Mouse (Mus musculus): ENCODE results near the gene Zfp429.
"Not testable (repeated sequence)": the region's sequence is repeated elsewhere in the genome, so short reads cannot be mapped to it uniquely, and the experiment has no call there.

Zfp429 gene

DNA sequence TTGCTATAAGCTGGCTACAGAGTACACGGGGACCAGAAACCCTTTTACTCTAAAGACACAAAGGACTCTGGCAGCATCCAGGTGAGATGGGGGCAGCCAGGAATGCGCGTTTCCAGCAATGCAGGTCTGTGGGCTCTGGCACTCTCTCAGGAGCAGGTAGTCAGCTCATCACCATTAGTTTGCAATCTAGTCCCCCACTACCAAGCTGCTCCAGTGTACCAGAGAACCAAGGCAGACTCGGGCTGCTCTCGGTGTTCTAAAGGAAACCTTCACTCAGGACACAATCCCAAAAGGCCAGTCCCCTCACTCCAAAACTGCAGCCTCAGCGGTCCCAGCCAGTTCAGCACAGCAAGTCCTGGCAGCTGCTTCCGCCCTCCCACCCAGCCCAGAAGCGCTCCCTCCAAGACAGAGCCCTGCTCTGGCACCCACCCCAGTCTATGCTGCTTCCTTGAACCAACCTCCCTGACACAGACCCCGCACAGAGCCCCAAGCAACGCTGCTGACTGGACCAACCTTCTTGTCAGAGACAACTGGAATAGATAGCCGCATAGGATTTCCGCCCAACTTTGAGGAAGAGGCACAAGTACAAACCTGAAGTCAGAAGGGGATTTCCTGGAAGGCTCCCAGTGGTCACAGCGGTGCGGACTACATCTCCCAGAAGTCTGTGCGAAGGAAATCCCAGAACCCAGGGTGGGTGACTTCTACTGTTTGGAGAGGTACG, at the start of gene Zfp429:
Gene Zfp429 (minus strand): TSS at position 637 of the 721 bp plus-strand sequence.
- in situ Hi-C loops (cut with MboI, MseI) = not testable (repeated sequence)

DNA sequence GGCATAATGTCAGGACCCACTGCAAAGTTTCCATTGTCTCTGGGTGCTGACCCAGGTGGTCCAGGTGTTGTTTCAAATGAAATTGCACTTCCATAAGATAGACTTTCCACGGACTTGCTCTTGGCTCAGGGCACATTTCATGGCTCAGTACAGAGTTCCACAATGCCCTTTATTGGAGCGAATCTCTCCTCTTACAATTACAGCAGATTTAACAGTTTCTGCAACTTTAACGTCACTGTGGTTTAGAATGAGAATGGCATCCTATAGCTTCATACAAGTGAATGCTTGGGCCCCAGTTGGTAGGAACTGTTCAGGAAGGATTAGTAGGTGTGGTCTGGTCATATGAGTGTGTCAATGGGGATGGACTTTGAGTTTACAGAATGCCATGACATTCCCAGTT, 37.5 kb upstream of the Zfp429 start:
- in situ Hi-C loops (cut with MboI, MseI) = not testable (repeated sequence)

DNA sequence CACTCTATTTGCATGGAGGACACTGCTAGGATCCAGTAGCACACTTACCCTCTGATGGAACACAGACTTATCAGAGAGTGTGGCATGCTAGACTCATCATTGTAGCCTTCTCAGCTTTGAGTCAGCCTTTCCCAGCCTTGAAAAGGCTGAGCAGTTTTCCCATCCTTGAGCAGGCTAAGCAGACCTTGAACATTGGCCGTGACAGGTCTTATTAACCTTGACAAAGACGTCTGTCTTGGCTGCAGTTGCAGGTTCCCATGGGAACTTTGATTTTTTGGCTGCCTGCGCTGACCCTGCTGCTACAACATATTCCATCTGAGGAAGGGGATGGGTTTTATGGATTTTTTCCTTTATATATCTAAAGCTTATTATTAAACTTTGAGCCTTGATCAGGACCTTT, 28.5 kb upstream of the Zfp429 start:
- in situ Hi-C loops (cut with MboI, MseI) = no loop called here

DNA sequence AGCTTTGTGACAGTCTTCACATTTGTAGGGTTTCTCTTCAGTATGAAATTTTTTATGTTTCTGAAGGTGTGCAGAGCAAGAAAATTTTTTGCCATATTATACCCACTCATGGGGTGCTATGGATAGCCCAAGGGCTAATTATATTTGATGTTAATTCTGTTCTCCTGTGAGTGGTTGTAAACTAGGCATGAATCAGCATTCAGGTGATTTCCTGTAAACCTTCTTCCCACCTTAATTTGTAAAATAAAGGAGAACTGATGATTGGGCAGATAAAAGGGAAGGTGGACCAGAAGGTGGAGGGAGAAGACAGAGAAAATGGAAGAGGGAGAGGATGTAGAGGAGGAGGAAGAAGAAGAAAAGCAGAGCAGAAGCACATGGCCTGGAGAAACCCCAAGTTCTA, 26.1 kb upstream of the Zfp429 start:
- in situ Hi-C loops (cut with MboI, MseI) = not testable (repeated sequence)

DNA sequence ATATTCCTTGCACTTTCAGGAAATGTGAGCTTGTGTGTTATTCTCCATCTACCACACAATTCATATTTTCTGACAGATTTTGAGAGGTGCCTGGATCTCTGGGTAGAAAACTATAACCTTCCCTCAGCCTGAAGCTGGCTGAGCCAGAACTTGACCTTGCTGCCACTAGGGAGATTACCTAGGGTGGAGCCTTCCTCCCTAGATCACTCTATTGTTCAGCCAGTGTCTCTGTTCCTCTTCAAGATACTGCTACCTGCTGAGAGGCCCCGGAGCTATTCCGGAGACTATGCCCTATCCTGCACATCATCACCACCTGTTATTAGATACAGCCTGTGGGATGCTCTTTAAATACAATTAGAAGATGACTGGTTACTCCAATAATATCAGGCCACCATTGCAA, 22.9 kb upstream of the Zfp429 start:
- in situ Hi-C loops (cut with MboI, MseI) = not testable (repeated sequence)

DNA sequence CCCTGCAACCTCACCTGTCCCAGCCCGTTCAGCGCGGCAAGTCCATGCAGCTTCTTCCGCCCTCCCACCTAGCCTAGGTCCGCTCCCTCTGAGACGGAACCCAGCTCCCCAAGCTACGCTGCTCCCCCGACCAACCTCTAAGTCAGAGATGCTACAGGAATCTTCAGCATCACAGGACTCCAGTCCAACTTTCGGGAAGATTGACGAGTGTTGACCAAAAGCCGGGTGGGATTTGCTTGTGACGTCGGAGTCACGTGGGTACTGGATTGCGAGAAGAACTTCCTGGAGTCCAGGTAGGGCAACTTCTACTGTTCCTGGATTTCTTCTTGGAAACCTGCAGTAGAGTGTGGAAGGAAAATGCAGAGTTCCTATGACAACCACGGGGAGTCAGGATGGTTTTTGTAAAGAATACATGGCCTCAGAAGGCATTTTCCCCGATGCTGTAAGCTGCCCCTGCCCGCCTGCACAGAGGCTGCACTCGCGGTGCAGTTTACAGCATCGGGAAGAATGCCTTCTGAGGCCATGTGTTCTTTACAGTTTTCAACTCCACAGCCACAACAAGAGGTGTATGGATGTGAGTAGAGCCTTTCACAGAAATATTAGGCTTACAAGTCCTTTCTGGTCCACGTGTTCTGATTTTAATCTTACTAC, 21.7 kb upstream of the Zfp429 start, which contains the start of gene Zfp459:
Gene Zfp459 (minus strand): TSS at position 212 of the 651 bp plus-strand sequence.
- in situ Hi-C loops (cut with MboI, MseI) = no loop called here

DNA sequence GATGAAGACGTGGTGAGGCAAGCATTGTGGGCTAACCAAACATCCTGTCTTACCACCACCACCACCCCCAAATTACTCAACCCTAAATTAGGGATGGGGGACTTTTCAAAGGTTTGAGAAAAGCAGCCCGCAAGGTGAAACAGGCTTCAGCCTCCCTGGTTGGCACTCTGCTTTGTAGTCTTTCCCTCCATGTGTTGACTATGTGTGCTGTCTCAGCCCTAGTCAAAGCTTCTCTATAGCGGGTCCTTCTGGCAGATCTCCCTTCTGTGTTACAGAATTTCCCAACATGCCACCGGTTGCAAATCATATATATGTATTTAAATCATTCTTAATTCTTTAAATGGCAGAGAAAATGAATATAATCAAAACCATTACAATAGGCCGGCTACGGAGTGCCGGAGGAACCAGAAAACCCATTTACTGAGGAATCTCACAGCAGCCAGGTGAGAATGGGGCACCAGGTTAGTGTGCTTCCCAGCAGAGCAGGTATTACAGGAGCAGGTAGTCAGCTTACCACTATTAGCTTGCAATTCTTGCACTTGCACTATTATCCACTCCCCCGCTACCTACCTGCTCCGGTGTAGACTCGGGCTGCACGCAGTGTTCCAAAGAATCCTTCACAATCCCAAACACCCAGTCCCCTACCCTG, 21.1 kb upstream of the Zfp429 start:
- in situ Hi-C loops (cut with MboI, MseI) = no loop called here

DNA sequence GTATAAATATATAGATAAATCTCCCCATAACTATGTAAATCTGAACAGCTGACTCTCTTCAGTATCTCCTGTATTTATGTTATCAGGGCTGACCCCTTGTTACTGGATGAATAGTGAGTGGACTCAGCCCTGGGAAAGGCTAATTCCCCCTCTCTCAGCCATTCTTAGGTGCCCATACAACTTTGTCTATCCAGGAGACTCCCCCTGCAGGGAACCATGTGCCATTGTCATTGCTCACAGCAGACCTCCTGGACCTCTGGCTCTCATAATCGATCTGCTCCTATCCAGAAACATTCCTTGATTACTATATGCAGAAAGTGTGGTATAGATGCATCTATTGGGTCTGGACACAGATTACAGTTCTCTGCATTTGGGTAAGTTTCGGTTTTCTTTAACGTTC, 17.2 kb upstream of the Zfp429 start:
- in situ Hi-C loops (cut with MboI, MseI) = no loop called here

DNA sequence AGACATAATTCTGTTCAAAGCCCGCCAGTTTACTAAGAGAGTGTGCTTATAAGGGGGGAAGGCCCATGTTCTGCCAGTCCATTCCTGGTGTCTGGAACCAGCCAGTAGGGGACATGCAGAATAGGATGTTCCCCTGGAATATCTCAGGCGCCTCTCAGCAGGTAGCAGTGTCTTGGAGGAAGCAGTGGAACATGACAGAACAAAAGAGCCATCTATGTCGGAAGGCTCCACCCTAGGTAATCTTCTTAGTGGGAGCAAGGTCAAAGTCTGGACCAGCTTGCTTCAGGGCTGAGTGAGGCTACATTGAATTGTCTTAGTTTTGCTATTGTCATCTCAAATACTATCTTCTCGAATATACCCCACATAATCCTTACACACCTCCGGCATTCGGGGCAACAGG, 16.1 kb upstream of the Zfp429 start:
- in situ Hi-C loops (cut with MboI, MseI) = no loop called here

DNA sequence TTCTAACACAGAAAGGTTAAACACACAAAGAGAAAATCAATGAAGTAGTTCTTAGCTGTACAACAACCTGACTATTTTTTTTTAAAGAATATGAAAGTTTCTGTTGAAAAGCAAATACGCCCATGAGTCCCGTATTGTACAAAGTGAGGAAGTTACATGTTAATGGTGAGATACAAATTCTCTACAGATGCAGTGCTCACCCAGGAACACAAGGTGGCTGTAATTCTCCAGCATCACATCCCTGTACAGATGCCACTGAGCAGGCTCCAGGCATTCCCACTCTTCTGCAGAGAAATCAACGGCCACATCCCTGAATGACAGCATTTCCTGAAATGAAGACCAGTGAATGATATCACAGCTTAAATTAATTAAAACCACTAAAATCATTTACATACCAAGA, 14.0 kb upstream of the Zfp429 start:
- in situ Hi-C loops (cut with MboI, MseI) = not testable (repeated sequence)

DNA sequence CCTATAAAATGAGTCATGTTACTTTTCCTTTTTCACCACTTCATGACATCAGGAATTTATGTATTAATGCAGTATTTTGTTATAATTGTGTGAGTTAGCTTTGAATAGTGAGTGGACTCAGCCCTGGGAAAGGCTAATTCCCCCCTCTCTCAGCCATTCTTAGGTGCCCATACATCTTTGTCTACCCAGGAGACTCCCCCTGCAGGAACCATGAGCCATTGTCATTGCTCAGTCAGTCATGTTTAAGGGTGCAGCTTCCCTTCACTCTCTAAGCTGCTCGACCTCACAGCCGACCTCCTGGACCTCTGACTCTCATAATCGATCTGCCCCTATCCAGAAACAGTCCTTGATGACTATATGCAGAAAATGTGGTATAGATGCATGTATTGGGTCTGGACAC, 23.4 kb downstream of the Zfp429 start:
- in situ Hi-C loops (cut with MboI, MseI) = not testable (repeated sequence)

DNA sequence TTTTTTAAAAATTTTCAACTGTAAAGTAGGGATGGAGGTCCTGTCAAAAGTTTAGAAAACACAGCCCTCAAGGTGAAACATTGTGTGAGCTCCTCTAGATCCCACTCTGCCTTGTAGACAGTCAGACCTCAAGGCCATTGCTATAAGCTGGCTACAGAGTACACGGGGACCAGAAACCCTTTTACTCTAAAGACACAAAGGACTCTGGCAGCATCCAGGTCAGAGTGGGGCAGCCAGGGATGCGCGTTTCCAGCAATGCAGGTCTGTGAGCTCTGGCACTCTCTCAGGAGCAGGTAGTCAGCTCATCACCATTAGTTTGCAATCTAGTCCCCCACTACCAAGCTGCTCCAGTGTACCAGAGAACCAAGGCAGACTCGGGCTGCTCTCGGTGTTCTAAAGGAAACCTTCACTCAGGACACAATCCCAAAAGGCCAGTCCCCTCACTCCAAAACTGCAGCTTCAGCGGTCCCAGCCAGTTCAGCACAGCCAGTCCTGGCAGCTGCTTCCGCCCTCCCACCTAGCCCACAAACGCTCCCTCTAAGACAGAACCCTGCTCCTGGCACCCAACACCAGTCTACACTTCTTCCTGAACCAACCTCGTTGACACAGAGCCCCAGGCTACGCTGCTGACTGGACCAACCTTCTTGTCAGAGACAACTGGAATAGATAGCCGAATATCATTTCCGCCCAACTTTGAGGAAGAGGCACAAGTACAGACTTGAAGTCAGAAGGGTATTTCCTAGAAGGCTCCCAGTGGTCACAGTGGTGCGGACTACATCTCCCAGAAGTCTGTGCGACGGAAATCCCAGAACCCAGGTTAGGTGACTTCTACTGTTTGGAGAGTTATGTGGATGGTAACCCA, 24.3 kb downstream of the Zfp429 start, which contains the start of the genes Gm28041 and Zfp456:
Gene Gm28041 (minus strand): TSS at position 684 of the 862 bp plus-strand sequence.
Gene Zfp456 (minus strand): TSS at position 761 of the 862 bp plus-strand sequence.
- in situ Hi-C loops (cut with MboI, MseI) = not testable (repeated sequence)

DNA sequence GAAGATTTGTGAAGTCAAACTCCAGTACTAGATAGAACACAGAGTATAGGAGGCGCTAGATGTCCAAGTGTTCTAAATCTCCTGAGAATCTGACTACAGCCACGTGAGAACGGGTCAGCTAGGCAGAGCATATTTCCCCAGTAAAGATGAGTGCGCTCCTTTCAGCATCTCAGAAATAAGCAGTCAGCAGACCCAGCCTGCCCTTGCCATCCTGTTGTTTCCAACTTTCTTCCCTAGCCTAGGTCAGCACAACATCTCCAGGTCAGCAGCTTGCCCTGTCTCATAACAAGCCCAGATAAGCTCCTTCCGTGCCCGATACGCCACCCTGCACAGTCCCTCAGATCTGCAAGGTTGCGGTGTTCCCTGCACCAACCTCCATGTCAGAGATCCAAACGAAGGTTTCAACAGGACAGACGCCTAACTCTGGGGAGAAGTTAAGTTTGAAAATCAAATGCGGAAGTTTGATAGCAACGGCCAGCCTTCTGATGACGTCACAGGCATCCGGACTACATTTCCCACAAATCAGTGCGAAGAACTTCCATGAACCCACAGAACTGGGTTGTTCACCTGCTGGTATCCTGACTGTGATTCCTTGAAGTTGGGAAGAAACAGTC, 39.4 kb downstream of the Zfp429 start, which contains the start of the genes Gm28044 and Zfp953:
Gene Gm28044 (minus strand): TSS at position 406 of the 614 bp plus-strand sequence.
Gene Zfp953 (minus strand): TSS at position 475 of the 614 bp plus-strand sequence.
- in situ Hi-C loops (cut with MboI, MseI) = loop anchor here (10.0 kb wide), 1 partner anchor 165 kb away; the partner anchor contains the start of genes Gm26965 and Zfp87

DNA sequence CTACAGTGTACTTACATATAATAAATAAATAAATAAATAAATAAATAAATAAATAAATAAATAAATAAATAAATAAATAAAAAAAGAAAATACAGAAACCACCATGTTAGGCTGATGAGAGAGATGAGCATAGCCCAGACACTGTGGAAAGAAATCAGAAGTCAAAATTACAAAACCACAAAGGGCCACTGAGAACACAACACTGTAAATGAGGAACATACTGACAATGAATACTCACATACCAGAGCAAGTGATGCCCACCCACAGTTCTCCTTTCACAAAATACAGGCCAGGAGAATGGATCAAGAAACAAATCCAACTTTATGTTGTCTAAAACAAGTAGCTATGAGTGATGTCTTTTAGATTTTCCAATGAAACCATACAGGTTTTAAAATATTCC, 47.8 kb downstream of the Zfp429 start:
- in situ Hi-C loops (cut with MboI, MseI) = no loop called here

DNA sequence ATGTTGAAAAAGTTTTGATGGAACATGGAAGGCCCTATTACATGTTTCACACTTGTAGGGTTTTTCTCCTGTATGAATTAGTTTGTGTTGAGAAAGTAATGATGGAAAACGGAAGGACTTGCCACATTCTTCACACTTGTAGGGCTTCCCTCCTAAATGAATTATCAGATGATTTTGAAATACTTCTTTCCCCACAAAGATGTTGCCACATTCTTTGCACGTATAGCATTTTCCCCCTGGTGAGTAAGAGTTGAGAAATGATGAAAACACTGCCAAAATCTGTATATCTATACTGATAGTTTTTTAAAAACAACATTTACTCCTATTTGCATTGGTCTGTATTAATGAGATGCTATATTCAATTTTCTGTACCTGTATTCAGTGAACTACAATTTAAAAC, 56.2 kb downstream of the Zfp429 start:
- in situ Hi-C loops (cut with MboI, MseI) = no loop called here
